Mouse (Mus musculus): ENCODE results near the gene Syn3. TPM values are rescaled to one million over a fixed set of nuclear protein-coding genes. Genes with fewer than 3 reads are reported as not detected.
"Not testable (repeated sequence)": the region's sequence is repeated elsewhere in the genome, so short reads cannot be mapped to it uniquely, and the experiment has no call there.

Syn3 gene
- total and polyA plus RNA-seq, 2 experiments from 2014 or later: 22.0 to 67.0 TPM

DNA sequence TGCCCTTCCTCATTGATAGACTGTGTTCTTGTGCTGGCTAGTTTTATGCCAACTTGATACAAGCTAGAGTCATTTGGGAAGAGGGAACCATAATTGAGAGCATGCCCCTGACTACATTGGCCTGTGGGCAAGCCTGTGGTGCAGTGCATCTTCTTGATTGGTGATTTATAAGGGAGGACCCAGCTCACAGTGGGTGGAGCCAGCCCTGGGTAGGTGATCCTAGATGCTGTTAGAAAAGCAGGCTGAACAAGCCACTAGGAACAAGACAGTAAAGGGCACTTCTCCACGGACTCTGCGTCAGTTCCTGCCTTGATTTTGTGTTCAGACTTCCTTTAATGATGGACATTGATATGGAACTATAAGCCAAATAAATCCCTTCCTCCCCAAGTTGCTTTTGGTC lies 114.0 kb downstream of the Syn3 start:
- H3K36me3 ChIP-seq (ENCODE audit: insufficient read depth, low read length): peaks cover 3% of the 10 kb centered on the region; the same call in 1 of the 2 replicates
- H3K9me3 ChIP-seq (ENCODE audit: low read length): no peaks in the 10 kb centered on the region
- no peak overlapping the region for H3K4me3 ChIP-seq (ENCODE audit: low read depth, low read length)
- H3K27ac ChIP-seq (ENCODE audit: low read depth, low read length): no peak overlapping the region
- WGBS: 97% methylated on average over 2 of the region's 2 CpGs
- DNase-seq (ENCODE audit: low spot score) (no peak), ATAC-seq (ENCODE audit: low FRiP score) (no peak)
- H3K4me2 ChIP-seq (ENCODE audit: low read depth, low read length, poor library complexity, severe bottlenecking): no peak overlapping the region
- no peaks in the 10 kb centered on the region for H3K4me1 ChIP-seq (ENCODE audit: insufficient read depth, low read length)
- no peak overlapping the region for H3K9ac ChIP-seq (replicated peaks; ENCODE audit: low read length, poor library complexity, severe bottlenecking)
- H3K27me3 ChIP-seq (ENCODE audit: insufficient read depth, low read length): no peaks in the 10 kb centered on the region
- no peak for TF ChIP-seq CTCF (IDR thresholded peaks at IDR 0.05)

DNA sequence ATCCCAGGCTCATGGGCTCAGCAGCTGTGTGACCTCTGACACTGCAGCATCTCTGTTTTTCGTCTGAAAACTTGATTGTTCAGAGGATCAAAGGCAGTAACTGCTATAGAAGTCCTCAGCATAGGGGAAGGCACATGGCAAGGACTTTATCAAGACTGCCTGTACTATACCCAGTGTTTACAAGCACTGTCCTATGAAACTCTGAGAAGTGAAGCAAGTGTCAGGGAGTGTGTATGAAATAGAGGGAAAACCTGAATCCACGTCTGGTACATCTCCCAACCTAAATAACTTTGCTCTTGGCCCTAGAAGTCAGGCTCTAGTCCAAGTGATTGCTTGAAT lies 116.8 kb downstream of the Syn3 start:
- no peak for TF ChIP-seq CTCF (IDR thresholded peaks at IDR 0.05)
- Histone ChIP-seq H3K4me2 (ENCODE audit: low read depth, low read length, poor library complexity, severe bottlenecking) (no peak overlapping the region), H3K9ac (replicated peaks; ENCODE audit: low read length, poor library complexity, severe bottlenecking) (no peak overlapping the region), H3K4me1 (ENCODE audit: insufficient read depth, low read length) (no peaks in the 10 kb centered on the region), H3K27ac (ENCODE audit: low read depth, low read length) (no peak overlapping the region), H3K36me3 (ENCODE audit: insufficient read depth, low read length) (peaks cover 3% of the 10 kb centered on the region; the same call in 1 of the 2 replicates), H3K9me3 (ENCODE audit: low read length) (no peaks in the 10 kb centered on the region), H3K4me3 (ENCODE audit: low read depth, low read length) (no peak overlapping the region), H3K27me3 (ENCODE audit: insufficient read depth, low read length) (no peaks in the 10 kb centered on the region)
- 29% methylated on average over 2 of the region's 2 CpGs for WGBS
- DNase-seq (ENCODE audit: low spot score) (no peak), ATAC-seq (ENCODE audit: low FRiP score) (no peak)

DNA sequence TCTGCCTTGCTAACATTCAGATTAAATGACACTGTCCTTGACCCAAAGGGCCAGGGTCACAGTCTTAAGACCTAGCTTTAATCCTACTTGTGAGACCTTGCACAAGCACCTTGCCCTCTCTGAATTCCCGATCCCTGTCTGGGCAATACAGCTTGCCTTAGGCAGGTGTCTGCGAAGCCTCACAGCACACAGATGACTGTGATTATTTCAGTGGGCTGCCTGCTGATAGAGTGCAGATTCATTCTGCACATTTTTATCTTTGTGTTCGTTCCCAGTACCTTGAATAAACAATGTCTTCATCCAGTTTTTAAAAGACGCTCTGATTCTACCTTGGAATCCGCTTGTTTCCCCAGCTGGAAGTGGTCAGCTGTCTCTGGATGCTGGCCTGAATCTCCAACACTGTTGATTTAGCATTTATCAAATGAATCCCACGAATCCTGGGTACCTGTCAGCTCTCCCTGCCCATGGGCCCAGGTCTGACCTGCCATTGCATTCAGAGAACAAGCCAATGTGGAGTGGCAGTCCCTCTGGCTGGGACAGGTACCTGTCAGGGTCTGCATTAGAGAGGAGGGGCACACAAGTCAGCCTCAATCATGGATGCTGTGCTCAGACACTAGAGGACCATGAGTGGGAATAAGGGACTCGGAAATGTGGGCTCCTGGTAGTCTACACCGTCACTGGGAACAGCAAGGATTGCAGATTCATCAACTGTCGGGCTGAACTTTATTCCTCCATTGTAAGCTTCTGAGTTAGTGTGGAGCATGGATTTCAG lies 117.4 kb downstream of the Syn3 start:
- Histone ChIP-seq H3K27me3 (ENCODE audit: insufficient read depth, low read length) (no peaks in the 10 kb centered on the region), H3K4me2 (ENCODE audit: low read depth, low read length, poor library complexity, severe bottlenecking) (no peak overlapping the region), H3K4me1 (ENCODE audit: insufficient read depth, low read length) (no peaks in the 10 kb centered on the region), H3K36me3 (ENCODE audit: insufficient read depth, low read length) (peaks cover 3% of the 10 kb centered on the region; the same call in 1 of the 2 replicates), H3K4me3 (ENCODE audit: low read depth, low read length) (no peak overlapping the region), H3K9me3 (ENCODE audit: low read length) (no peaks in the 10 kb centered on the region), H3K9ac (replicated peaks; ENCODE audit: low read length, poor library complexity, severe bottlenecking) (no peak overlapping the region), H3K27ac (ENCODE audit: low read depth, low read length) (no peak overlapping the region)
- no peak for TF ChIP-seq CTCF (IDR thresholded peaks at IDR 0.05)
- DNase-seq (ENCODE audit: low spot score) (no peak), ATAC-seq (ENCODE audit: low FRiP score) (no peak)
- 70% methylated on average over 9 of the region's 9 CpGs for whole genome bisulfite sequencing

DNA sequence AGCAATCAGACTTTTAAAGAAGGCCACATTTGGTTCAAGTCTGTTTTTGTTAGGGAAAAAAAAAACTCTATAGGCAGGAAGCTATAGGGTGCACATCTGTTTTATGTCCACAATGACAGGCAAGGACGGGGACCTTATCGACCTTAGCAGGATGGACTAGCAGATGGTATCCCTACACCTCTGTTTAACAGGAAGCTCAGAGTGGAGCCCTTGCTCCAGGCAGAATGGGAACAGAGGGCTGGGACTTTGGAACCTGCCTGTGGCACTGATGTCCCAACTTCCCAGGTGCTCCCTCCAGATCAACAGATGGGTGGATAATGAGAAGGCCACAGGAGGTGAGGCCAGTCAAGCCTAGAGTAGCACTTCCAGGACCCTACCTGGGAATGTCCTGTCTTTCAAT lies 118.1 kb downstream of the Syn3 start:
- peaks cover 3% of the 10 kb centered on the region; the same call in 1 of the 2 replicates for H3K36me3 ChIP-seq (ENCODE audit: insufficient read depth, low read length)
- no peaks in the 10 kb centered on the region for H3K4me1 ChIP-seq (ENCODE audit: insufficient read depth, low read length)
- H3K27ac ChIP-seq (ENCODE audit: low read depth, low read length): no peak overlapping the region
- no peak overlapping the region for H3K9ac ChIP-seq (replicated peaks; ENCODE audit: low read length, poor library complexity, severe bottlenecking)
- WGBS: 87% methylated on average over 2 of the region's 2 CpGs
- no peak overlapping the region for H3K4me2 ChIP-seq (ENCODE audit: low read depth, low read length, poor library complexity, severe bottlenecking)
- no peaks in the 10 kb centered on the region for H3K9me3 ChIP-seq (ENCODE audit: low read length)
- ATAC-seq (ENCODE audit: low FRiP score): no peak
- no peaks in the 10 kb centered on the region for H3K27me3 ChIP-seq (ENCODE audit: insufficient read depth, low read length)
- no peak overlapping the region for H3K4me3 ChIP-seq (ENCODE audit: low read depth, low read length)
- no peak for TF ChIP-seq CTCF (IDR thresholded peaks at IDR 0.05)
- DNase-seq (ENCODE audit: low spot score): no peak

DNA sequence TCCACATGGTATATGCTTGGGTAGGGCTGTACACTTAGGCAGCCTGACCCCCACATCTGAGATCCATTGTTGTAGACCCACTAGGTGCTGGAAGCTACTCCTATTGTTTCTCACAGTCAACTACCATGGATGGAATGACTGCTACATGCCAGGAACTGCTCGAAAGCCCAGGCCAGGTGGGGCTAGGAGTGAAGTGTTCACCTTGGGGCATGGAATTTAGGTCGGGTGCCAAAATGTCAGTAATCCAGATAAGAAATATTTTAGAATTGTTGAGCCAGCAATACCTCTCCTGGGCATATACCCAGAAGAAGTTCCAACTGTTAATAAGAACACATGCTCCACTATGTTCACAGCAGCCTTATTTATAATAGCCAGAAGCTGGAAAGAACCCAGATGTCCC lies 119.9 kb downstream of the Syn3 start:
- not testable (repeated sequence) for H3K9me3 ChIP-seq (ENCODE audit: low read length); DNase-seq (ENCODE audit: low spot score); ATAC-seq (ENCODE audit: low FRiP score); H3K27ac ChIP-seq (ENCODE audit: low read depth, low read length); H3K4me1 ChIP-seq (ENCODE audit: insufficient read depth, low read length); H3K36me3 ChIP-seq (ENCODE audit: insufficient read depth, low read length); H3K4me3 ChIP-seq (ENCODE audit: low read depth, low read length); H3K27me3 ChIP-seq (ENCODE audit: insufficient read depth, low read length); H3K4me2 ChIP-seq (ENCODE audit: low read depth, low read length, poor library complexity, severe bottlenecking); H3K9ac ChIP-seq (replicated peaks; ENCODE audit: low read length, poor library complexity, severe bottlenecking)
- WGBS: 79% methylated on average over 2 of the region's 2 CpGs

DNA sequence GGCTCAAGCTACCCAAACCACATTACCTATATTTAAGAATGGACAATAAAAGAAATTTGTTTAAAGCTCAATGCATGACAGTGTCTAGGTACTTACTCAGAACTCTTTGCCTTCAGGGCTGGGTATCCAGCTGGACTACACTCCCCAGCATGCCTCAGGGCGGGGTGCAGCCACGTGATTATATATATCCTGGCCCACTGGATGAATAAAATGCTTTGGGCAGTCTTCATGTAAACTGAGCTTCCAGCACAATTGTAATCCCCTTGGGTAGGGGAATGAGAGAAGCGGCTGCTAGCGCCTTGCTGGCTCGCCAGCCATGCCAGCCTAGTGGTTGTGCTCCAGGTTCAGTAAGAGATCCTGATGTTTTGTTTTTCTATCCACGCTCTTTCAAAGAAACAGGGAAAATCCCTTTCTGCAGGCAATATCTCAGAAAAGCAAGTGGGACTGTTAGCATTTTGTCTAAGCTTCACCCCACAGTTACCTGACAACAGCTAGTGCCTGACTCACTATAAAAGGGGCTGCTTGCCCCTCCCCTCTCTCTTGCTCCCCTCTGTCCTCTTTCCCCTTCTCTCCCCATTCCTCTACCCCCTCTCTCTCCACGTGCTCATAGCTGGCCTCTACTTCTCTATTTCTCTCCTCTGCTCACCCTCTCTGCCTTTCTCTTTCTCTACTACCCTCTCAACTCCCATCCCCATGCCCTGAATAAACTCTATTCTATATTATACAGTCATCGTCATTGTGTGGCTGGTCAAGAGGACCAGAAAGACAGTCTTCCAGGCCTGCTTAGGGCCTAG lies 122.1 kb downstream of the Syn3 start:
- no peak for TF ChIP-seq CTCF (IDR thresholded peaks at IDR 0.05)
- ATAC-seq (ENCODE audit: low FRiP score) (peak; percentile 72), DNase-seq (ENCODE audit: low spot score) (peak; percentile 50)
- Histone ChIP-seq H3K27ac (ENCODE audit: low read depth, low read length) (peak overlapping the region; percentile 51; the same call in 1 of the 2 replicates), H3K4me2 (ENCODE audit: low read depth, low read length, poor library complexity, severe bottlenecking) (no peak overlapping the region), H3K4me3 (ENCODE audit: low read depth, low read length) (no peak overlapping the region), H3K9ac (replicated peaks; ENCODE audit: low read length, poor library complexity, severe bottlenecking) (no peak overlapping the region), H3K27me3 (ENCODE audit: insufficient read depth, low read length) (no peaks in the 10 kb centered on the region), H3K9me3 (ENCODE audit: low read length) (no peaks in the 10 kb centered on the region), H3K4me1 (ENCODE audit: insufficient read depth, low read length) (no peaks in the 10 kb centered on the region), H3K36me3 (ENCODE audit: insufficient read depth, low read length) (no peaks in the 10 kb centered on the region)
- WGBS: 44% methylated on average over 8 of the region's 8 CpGs
